Mouse (Mus musculus) mature B cell (primary cell): ENCODE results near the gene Cd3eap.

ENCODE experiments used
- in situ Hi-C: fragments of 300-500 bp; cut with MboI; formaldehyde crosslinking; loops from 2 replicates; pipeline ENCODE4 v1.14.3; 2019

Cd3eap gene

DNA sequence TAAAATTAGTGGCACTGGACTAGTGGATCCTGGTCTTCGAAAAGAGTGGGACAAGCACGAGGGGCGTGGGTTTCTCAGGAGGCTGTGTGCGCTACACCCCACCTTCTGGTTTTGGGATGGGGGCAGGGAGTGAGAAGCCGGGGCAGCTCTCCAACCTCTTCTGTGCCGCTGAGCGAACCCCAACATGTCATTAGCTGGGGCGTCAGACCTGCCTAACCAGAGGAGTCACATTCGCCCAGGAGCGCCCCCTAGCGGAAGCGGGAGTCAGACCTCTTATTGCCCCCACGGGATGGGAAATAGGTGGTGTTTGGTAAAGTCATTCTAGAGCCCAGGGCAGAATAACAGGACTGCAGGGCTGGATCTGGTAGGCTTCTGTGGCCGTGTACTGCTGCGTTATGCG lies 2.4 kb upstream of the Cd3eap start:
- in situ Hi-C loops, result no loop called here

DNA sequence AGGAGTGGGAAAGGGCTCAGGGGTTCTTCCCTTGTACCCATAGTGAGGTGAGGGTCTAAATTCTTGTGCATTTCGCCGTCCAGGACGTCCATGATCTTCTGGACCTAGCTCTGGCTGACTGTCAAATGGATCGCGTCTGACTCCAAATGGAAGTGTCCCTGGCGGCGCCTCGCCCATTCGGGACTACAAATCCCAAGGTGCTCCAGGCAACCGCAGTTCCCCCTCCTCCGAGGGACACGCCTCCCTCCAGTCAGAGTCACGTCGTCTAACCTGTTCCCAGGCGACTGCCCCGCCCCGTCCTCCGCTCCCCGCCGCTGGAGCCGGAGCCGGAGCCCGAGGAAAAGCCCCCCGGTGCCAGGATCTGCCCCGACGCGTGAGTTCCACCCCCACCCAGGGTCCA lies 1.7 kb upstream of the Cd3eap start:
- in situ Hi-C loops, result no loop called here

DNA sequence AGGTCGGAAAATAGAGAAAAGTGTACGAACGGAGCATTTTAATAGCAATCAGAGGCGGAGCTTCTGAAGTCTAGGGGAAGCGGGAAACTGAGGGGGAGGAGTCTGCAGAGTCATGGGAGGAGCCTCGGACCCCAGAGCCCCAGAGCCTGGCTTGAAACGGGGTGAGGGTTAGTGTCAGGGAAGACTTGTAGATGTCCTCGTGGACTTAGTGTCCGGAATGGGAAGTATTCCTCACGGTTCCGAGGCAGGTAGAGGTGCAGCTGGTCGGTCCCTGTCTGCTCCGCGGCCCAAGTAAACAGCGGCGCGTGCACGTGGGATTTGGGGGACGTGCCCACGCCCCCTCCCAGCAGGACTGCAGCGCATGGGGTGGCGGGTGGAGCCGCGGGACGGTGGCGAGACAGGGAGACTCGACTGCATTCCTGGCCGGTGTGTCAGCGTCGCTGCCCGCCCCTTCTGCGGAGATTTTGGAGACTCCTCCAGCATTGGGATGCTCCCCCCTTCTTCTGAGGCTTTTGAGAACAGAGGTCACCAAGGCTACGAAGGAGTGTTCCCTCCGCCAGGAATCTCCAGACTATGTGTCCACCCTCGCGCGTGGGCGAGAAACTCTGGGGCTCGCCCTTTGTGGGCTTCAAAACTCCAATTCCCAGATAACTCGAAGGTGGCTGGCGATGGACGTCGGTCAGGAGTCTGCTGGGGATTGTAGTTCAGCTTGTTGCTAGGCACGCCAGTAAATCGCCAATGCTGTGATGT lies 784 bp upstream of the Cd3eap start:
- in situ Hi-C loops, result no loop called here

DNA sequence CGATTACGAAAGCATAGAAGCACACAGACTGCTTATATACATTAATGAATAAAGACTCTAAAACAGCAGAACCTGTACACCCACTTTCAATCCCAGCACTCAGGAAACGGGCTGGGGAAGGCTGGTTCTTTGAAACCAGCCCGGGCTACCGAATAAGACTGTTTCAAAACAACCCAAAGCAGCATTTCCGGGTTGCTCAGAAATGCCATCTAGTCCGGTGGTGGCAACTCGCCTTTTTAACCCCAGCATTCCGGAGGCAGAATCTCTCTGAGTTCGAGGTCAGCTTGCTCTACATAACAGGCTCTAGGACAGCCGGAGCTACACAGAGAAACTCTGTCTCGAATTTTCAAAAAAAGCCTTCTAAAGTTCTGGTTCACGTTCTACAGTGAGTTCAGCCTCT lies 649 bp downstream of the Cd3eap start:
- in situ Hi-C loops, result no loop called here

DNA sequence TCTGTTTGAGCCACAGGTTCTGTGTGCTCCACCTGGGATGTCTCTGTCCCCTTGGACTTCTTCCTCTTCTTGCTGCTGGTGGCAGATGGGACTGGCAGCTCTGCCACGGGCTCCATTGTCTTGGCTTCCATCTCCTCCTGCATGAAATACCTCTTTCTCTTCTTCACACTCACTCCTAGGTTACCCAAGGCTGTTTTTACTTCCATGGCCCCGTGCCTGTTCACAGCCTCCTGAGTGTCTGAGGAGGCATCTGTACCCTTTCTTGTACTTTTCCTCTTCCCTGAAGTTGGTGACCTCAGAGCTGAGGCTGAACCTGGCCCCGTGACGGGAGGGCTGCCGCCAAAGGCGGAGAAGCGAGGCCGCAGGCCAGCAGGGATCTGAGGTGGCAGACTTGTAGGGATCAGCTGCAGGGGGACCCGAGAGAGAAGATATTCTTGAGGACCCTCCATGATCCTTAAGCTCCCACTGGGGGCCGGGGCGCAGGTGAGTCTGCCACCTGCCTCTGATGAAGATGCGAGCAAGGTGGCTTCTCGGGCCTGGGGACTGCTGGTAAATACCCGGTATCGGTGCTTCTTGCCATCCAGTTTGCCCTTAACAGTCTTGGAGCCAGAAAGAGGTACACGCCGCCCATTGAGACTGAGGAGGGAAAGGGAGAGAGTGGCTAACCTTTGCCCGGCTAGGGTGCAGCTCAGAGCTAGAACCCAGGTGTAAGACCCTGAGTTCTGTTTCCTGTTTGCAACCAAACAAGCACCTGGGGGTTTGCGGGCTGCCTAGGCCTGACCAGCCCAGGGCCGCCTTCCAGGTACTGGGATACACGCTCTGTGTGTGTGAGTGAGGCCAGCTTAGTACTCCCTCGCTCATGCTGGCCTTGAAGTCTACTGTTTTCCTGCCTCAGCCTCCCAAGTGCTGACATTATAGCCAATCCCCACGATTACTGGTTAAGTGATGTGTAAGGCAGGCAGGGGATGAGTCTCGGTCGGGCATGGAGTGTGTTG lies 1.6 kb downstream of the Cd3eap start:
- in situ Hi-C loops, result no loop called here

DNA sequence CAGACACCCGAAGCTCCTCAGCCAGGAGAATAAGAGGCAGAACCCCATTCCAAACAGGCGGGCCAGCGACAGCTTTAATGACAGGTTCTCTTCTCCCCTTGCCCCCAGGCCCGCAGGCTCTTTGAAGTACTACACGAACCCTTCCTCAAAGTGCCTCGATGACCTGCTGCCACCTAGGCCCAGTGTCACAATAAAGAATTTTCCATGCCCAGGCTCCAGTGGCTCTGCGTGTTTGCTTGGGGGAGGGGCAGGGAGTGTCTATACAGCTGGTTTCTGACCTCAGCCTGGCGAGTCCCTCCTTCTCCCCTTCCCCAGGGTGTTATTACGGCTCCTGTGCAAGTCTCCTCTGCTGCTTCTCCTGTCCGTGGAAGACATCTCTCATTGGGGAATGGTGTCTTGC lies 3.0 kb downstream of the Cd3eap start:
- in situ Hi-C loops, result no loop called here

DNA sequence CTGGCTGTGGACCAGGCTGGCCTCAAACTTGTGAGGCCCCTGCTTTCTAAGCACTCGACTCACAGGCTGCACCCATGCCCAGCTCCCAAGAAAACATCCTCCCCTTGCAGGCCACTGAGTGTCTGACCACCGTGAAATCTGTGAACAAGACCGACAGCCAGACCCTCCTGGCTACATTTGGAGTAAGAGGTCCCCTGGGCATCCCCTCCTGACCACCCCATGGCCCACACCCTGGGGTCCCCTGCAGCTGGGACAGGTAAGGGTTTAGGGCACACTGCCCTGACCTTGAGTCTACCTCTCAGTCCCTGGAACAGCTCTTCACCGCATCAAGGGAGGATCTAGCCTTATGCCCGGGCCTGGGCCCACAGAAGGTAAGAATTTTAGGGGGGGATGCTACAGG lies 4.3 kb downstream of the Cd3eap start:
- in situ Hi-C loops, result no loop called here

DNA sequence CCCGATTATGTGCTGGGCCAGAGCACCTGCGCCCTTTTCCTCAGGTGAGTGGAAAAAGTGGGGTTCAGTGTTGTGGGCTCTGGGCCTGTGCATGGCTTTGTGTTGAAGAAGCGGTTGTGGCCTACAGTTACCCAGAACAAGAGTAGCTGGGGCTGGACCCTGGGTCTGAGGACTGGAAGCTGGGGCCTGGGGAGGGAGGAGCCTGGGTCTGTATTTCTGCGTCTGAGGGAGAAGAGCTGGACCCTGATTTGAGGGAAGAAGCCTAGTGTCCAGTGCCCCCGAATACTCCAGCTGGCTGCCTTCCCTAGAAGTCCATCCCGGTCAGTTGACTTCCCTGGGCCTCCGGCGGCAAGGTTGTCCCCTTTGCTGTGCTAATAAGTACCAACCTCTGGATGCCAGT lies 9.1 kb downstream of the Cd3eap start:
- in situ Hi-C loops, result no loop called here

DNA sequence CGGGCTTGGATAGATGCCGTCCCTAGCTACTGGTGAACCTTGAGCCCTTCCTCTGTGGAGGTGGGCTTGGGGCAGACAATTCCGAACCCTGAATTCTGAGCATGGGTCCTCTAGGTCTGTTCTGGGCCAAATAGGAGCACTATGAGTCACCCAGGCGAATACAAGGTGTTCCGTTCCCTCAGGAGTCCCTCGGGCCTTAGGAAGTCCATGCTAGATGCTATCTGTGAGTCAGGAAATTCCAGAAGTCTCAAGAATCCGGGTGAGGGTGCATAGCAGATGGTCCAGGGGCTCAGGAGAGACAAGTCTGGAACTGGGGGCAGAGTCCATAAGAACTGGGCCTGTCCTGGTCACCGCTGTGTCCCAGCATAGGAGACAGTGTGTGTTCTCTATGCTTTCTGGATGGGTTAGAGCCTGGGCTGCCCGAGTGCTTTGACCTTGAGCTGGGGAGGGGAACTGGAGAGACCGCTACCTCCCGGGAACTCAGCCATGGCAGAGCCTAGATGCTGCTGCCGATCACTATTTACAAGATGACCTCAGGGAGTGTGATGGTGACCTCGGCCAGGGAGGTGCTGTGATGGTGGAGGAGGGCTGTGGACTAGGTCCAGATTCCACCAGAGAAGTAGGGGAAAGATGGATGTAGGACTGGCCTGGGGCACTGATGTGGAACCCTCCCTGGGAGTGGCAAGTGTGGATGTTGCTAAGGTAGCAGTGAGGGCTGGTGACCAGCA lies 9.9 kb downstream of the Cd3eap start:
- in situ Hi-C loops, result no loop called here

DNA sequence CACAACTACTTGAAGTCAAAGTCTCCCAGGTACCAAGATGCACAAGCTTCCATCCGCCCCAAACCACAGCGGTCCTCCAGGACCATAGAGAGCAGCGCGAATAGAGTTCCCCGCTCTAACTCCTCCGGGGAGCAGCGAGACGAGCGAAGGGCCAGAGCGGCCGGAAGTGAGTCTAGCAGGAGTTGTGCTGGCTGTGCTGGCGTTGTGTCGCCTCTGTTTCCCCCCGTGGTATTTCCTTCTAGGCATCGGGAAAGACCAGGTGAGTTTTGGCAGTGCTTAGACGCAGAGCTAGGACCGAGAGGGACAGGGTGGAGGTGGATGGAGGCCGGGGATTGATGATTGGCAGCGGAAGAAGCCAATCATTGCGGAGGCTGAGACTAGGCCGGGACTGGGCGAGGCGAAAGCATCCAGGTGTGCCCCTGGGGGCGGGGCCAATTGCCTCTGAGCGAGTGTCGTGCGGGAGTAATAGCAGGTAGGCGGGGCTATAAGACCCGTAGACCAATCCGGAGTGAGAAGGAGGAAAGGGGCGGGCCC lies 14.3 kb downstream of the Cd3eap start:
- in situ Hi-C loops, result loop anchor here (5.0 kb wide), 1 partner anchor 38 kb away; no protein-coding TSS in a partner anchor

DNA sequence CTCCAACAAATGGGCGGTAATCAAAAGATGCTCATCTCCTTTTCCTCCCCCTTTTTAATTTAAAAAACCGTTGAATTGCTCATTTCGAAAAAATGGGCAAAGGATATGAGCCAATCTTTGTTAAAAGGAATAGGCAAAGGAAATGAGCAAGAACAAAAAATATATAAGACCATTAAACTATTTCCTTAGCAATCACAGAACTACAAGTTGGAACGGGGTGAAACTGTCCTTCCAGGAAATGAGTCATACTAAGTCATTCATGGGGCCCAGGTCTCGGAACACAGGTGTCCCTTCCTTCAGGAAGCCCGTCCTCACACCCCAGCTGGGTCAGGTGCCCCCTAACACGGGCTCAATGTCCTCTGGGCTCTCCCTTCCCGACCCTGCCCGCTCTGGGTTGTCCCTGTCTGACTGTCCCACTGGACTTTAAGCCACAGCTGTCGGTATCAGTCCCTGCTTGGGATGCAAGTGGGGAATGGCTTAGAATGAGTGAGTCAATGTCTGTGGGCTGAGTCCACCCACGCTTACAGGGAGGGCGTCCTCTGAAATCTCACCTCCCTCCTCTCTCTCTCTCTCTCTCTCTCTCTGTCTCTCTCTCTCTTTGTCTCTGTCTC lies 14.9 kb downstream of the Cd3eap start, which contains the start of gene Ercc1:
Gene Ercc1, plus strand, starts transcription at position 542 of the 611 bp plus-strand sequence.
- in situ Hi-C loops, result loop anchor here (5.0 kb wide), 1 partner anchor 37 kb away; no protein-coding TSS in a partner anchor

DNA sequence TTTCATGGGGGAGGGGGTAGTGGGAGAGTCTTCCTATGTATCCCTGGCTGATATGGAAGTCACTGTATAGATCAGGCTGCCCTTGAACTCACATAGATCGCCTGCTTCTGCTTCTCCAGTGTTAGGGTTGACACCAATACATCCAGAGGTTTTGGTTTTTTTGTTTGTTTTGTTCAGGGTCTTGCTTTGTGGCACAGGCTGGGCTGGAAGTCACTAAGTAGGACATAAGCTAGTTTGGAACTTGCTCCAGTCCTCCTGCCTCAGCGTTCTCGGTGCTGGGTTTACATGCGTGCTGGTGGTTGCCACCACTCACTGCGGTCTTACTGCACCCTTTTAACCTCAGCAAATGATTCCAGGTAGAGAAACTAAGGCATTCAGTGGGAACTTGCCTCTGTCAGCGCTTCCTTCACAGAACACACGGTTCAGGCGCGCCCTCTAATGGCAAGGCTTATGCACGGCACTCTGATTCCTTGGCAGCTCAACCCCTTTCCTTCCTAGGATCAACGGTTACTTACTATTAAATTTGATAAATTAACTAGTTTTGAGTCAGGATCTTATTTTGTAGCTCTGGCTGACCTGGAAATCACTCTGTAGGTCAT lies 16.0 kb downstream of the Cd3eap start:
- in situ Hi-C loops, result loop anchor here (5.0 kb wide), 1 partner anchor 36 kb away; no protein-coding TSS in a partner anchor

DNA sequence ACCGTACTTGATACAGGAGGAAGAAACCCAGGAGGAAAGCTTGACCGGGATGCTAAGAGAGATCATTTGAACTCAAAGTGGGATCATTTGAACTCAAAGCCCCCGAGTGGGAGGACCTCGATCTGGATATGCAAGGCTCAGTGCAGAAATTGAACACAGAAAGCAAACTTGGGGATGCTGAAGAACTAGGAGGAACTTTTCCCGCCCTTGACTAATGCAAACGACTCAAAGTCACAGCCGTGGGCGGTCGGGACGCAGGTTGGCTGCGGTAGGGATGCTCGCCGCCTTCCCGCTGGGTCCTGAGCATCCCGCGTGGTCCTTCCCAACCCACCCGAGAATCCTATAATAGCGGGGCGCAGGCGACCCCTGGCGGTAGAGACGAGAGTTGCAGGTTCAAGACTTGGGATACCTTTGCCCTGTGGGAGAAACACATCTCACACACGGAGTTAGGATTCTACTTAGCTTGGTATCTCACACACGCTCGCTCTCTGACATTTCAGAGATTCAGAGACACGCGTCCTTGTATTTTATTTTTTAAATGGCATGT lies 16.7 kb downstream of the Cd3eap start:
- in situ Hi-C loops, result loop anchor here (5.0 kb wide), 1 partner anchor 35 kb away; no protein-coding TSS in a partner anchor

DNA sequence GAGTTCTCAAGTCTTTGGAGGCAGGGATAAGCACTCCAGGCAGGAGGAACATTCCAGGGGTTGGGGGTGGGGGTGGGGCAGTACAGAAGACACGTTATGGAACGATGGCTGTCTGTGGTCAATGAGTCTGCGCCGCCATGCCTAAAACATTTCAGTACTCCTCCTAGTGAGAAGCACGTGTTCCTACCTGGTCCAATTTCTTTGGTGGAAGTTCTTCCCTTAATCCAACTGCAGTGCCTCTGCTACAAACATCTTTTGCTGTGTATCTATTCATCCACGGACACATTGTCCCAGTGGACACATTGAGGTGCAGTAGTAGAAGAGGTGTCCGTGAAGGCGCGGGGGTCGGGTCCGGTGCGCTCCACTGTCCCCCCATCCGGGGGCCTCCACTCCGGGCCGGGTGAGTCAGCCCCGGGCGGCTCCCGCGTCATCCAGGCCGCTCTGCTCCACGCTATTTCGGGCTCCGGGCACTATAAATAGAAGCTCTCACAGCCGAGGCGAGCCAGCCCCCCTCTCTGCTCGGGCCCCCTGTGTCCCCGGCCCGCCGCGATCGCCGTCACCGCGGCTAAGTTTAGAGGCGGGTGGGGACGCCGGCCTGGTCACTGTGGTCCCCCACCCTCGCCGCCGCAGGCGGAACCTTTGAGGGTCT lies 17.4 kb downstream of the Cd3eap start:
- in situ Hi-C loops, result loop anchor here (5.0 kb wide), 1 partner anchor 35 kb away; no protein-coding TSS in a partner anchor

DNA sequence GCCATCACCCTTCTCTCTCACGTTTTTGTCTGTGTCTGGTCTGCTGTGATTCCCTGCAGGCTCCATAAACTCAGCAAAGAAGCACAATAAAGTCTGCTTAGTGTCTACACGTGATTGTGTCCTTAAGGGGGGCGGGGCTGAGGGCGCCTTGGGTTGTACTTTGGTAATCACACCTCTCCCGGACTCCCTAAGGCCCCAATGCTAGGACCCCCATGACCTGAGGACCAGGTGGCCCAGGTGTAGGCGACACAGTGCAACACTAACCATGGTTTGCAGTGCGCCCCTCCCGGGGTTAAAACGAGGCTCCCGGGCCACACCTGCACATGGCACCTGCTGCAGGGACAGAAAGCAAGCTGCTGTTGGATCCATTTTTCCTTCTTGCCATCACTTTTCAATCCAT lies 18.0 kb downstream of the Cd3eap start:
- in situ Hi-C loops, result loop anchor here (5.0 kb wide), 1 partner anchor 34 kb away; no protein-coding TSS in a partner anchor

DNA sequence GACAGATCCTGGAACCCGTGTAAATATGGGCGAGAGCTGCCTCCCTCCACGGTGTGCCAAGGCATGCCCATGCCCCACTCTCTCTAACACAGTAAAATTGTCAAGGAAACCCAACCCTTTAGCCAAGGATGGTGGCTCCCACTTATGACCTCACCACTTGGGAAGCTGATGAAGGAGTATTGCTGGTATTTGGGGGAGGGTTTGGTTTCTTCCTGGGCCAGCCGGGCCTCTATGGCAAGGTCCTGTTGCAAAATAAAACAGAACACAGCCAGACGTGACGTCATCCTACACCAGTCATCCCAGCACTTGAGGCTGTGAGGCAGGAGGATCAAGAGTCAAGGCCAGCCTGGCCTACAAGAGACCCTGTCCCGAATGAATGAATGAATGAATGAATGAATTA lies 20.7 kb downstream of the Cd3eap start:
- in situ Hi-C loops, result no loop called here

DNA sequence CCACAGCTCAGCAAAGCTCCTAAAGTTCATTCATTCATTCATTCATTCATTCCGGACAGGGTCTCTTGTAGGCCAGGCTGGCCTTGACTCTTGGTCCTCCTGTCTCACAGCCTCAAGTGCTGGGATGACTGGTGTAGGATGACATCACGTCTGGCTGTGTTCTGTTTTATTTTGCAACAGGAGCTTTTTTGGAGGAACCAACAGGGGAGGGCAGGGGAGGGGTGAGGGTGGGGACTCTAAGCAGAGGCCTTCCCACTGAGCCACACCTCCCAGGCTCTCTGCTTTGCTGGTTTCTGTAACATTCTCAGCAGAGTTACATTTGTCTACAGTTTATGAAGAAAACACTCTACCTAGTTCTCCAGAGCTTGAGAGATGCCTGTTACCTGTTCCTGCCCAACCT lies 21.2 kb downstream of the Cd3eap start:
- in situ Hi-C loops, result no loop called here

DNA sequence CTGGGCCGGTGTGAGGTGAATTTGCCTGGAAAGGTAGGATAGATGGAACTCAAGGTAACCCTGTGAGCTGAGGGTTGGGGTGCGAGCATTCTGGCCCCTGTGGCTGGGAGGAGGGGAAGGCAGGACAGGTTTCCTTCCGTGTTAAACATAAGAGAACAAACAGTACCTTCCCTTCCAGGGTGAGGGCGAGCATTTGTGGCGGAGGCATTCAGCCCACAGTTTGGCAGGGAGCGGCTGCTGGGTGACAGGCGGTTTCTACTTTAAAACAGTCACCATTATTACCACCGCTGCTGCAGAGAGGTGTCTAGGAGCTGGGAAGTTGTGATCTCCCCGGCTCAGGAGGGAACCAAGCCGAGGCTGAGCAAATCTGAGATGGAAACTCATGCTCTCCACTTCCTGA lies 22.2 kb downstream of the Cd3eap start:
- in situ Hi-C loops, result no loop called here

DNA sequence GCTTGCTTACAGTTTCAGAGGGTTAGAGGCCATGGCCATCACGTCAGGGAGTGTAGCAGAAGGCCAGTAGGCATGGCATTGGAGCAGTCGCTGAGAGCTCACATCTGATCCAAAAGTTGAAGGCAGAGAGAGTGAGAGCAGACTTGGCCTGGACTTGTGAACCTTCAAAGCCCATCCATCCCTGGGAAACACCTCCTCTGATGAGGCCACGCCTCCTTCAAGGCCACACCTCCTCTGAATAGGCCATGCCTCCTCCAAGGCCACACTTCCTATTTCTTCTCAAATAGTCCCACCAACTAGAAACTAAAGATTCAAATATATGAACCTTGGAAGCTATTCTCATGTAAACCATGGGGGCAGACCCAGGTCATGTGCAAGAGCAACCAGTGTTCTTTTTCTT lies 23.7 kb downstream of the Cd3eap start:
- in situ Hi-C loops, result no loop called here
